Mouse (Mus musculus) lung, postnatal 4 days (tissue): ENCODE measurements around the gene Mmaa.

Experiments used
- DNase-seq, 2 experiments: peaks; one replicate each; pipeline ENCODE4 v3.0.0; 2021

Mmaa gene

DNA sequence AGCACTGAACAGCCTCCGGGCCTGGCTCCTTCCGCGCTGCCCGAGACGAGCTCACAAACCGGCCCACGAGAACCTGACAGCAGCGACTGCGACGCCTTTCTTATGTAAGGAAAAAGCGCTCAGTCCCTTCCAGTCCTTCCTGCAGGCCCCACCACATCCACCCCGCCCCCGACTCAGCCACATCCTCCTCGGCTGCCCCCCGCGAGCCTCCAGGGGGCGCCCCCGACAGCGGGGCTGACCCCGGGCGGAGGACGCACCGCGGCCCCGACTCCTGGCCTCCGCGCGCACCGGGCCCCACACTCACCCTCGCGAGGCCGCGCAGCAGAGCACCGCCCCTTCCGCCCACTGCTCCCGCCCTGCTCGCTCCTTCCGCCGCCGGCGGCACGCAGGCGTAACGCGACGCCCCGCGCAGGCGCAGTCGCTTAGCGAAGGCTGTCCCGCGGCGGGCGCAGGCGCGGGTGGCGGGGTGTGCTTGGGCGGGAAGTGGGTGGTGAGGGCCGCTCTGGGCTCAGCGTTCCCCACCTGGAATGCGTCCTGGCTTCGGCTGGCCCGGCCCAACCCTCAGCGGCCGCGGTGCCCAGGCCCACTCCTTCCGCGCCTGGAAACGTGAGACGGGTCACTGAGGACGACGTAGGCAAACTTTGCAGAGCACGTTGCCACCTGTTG lies at the start of gene Mmaa:
Gene Mmaa (minus strand): TSS at position 328 of the 666 bp plus-strand sequence.
- DNase-seq, result peak; percentile 99 to 100

GRCm38 (mm10) chr8:79341236-79341635 lies 46.5 kb upstream of the Mmaa start:
- no peak for DNase-seq

- DNase-seq, result peak in 1 of 2 experiments; percentile 47
These were observed 44.8 kb upstream of the Mmaa start for GRCm38 (mm10) chr8:79339555-79339954.

DNA sequence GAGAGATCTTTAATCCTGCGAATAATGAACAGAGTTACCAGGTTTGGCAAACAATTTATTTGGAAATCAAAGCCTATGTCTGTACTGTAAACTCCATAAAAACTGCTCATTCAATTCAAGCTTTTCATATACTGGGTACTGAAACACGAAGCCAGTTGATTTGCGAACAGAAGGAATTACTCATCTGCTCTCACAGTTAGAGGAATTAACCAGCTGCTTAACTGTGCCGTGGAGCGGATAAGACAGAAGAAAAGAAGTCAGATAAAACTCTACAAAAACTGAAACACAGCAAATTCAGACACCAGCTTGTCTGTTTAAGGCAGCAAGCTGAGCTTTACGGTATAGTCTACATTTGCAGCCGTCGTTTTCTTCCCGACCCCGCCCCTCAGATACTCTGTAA lies 43.9 kb upstream of the Mmaa start:
- no peak for DNase-seq

DNA sequence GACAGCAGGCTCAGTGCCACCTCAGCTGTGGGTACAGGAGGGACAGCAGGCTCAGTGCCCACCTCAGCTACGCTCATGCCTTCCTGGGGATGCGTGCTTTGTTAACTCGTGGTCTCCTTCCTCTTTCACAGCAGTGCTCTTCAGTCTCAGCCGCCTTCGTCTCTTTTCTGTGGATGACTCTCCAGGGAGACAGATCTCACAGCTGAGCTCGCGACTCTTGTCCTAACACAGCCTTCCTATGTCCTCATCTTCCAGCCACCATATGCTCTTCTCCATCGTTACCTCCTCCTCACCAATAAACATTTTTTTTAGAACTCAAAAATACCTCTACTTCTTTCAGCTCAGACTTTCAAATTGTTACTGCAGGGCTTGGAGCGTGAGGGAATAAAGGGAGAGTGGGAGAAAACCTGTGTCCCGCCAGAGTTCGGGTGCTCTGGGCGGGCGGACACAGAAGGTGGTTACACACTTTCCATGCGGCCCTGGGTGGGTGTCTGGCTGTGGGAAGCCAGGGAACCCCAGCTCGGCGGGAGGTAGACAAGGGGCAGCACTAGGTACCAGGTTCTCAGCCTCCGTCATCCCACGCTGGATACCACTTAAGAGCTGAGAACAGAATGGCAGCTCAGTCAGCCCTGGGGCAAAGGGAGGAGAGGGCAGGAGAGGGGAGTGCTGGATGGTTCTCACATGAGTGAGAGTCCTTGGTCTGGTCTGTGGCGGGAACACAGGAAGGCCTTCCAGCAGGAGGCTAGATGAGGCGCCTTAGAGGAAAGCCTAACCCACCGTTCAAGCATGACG lies 37.6 kb upstream of the Mmaa start:
- no peak for DNase-seq

DNA sequence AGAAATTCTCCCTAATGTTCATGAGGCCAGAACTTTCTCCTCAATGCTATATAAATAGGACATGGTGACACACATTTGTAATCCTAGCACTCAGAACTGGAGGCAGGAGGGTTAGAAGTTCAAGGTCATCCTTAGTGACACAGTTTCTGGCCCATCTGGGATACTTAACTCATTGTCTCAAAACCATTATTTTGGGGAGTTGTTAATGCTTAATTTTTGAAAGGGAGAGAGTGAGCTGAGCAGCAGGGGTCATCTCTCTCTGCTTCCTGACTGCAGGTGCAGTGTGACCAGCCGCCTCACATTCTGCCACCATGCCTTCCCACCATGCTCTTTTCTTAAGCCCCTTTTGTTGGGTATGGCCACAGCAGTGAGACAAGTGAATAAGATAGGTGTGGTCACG lies 36.8 kb upstream of the Mmaa start:
- no peak for DNase-seq

DNA sequence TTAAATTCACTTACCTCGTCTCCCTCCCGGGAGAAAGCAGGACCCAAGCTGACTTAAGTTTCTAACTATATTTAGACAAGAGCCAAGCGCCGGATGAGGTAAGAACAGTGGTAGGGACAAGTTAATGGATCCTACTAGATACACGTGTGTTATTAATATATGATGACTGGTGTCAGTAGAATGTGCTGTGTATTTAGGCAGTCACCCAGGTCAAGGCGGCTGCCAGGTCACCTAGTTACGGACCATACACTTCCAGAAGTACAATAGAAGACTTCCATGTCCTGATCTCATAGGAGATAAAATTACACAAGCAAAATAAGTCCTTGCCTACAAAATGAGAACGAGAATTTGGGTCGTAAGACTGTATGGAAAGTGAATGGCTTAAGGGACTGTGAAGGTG lies 36.3 kb upstream of the Mmaa start:
- DNase-seq, result no peak

GRCm38 (mm10) chr8:79329735-79330134 lies 35.0 kb upstream of the Mmaa start:
- DNase-seq, result no peak

- no peak for DNase-seq
These were observed 34.4 kb upstream of the Mmaa start for GRCm38 (mm10) chr8:79329182-79329581.

DNA sequence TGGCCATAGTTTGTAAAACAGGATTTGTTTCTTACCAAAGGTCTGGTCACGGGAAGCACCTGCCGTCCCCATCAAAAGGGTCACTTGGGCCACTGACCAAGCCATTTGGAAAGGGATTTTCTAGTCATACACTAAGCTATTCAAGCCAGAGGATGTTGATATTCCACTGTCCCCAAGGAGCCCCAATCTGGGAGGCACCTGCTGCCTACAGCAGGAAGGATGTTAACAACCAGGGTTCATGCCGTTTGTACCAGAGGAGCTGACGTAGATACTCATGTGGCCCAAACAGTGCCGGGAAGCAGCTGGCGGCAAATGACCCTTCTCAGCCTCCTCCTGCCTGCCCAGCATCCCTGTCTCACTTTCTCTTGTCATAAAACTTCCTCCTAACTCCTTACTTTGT lies 30.8 kb upstream of the Mmaa start:
- DNase-seq, result peak in 1 of 2 experiments; percentile 41

DNA sequence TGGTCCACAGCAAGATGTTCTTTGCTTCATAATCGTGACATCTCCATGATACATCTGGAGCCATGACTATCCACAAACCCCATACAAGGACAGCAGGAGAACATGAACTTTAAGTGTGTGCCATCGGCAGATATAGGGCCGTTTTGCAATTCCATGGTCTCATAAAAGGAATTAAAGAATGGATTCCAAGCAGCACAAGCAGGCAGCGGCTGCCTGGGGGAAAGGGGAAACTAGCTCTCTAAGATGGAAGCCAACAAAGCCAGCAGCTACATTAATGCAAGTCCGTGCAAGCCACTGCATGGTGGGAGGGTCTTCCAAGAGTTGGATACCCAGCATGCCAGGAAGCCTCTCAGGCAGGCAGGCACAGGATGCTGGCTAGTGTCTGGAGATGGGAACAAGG lies 30.2 kb upstream of the Mmaa start:
- DNase-seq, result no peak

GRCm38 (mm10) chr8:79324036-79324435 lies 29.3 kb upstream of the Mmaa start:
- DNase-seq, result no peak

- DNase-seq, result peak; percentile 27 to 49
These were observed 28.4 kb upstream of the Mmaa start for GRCm38 (mm10) chr8:79323121-79323520.

GRCm38 (mm10) chr8:79310801-79311200 lies 16.1 kb upstream of the Mmaa start:
- DNase-seq, result no peak

DNA sequence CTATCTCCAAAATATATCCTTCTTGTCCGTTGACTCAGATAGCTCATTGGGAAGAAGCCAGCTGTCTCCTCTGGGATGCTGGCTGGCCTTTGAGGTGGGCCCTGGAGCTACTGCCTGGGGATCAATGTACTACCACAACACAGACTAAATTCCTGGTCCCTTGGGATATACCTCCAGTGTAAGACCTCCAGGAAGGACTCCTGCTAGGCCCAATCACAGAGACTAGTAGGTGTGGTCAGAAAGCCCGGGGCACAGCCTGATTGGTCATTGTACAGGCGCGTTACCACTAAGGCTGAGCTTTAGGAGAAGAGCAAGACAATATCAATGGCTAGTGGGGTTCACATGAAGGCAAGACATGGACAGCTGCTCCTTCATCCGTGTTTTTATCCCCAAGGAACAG lies 11.2 kb upstream of the Mmaa start:
- no peak for DNase-seq

- no peak for DNase-seq
These were observed 6.8 kb upstream of the Mmaa start for GRCm38 (mm10) chr8:79301548-79301947.

GRCm38 (mm10) chr8:79299704-79300103 lies 5.0 kb upstream of the Mmaa start:
- DNase-seq, result peak in 1 of 2 experiments; percentile 13

DNA sequence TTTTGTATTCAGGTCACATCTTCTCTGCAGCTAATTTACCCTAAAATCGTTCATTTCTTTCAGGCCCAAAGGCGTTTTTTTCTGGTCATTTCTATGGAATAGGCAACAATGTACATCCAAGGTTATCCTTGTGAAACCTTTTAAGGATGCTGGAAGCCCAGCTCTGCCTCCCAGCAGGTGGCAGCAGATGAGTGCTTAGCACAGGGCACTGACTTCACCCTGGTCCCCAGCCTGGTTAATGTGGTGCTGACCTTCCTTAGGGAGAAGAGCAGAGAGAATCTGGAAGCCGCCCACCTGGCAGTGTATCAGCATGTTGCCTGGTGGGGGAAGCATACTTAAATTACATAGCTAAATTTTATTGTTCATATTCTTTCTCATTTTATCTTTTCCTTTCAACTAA lies 3.0 kb upstream of the Mmaa start:
- DNase-seq, result peak; percentile 76 to 78

- DNase-seq, result no peak
These were observed 754 bp upstream of the Mmaa start for GRCm38 (mm10) chr8:79295276-79296105.

DNA sequence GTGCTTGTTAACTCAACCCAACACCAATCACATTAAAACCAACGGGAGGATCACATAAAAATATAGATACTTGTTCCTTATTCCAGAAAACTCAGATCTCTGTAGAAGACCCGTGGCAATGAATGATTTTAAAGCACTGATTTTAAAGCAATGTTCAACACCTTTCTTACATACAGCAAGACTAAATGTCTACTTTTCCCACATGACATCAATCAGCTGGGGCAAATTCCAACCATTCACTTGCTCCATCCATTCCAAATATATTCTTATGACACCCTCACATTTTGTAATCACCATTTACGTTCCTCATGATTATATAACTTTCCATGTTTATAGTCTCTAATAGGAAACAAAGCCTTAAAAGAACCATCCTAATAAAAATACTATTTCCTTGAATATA lies 896 bp downstream of the Mmaa start:
- DNase-seq, result no peak

- DNase-seq, result no peak
These were observed 1.9 kb downstream of the Mmaa start for GRCm38 (mm10) chr8:79292712-79293264.

DNA sequence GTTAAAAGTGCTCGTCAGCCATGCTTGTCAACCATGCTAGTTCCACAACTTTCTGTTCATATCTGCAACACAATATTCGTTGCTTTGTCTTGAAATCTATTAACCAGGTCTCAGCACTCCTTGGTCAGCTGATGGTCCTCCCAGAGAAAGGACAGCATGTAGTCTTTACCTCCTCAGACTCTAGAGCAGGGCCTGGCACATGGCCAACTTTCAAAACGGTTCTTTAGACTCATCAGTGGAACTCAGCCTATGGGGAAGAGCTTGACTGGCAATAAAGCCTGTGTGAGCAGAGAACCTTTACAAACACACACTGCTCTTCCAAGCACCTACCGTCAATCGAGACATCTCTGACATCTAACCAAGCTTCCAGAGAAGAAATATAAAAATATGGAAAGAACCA lies 5.1 kb downstream of the Mmaa start:
- DNase-seq, result no peak

DNA sequence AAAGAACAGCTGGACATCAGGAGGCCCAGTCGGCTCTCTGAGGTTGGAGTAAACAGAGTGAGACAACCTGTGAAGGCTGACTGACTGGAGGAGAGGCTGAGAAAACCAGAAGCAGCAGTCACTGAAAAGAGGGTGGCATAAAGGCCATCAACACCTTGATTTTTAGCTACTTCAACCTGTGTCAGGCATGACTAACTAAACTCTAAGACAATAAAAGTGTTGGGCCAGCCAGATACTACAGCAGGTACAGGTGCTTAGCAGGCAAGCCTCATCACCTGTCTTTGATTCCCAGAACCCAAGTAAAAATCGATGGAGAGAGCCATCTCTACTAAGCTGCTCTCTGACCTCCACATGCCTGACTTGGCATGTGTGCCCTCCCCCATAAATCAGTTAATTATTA lies 6.1 kb downstream of the Mmaa start:
- no peak for DNase-seq
